Mouse (Mus musculus): ENCODE data around the gene Abca12. TPM values are rescaled to one million over a fixed set of nuclear protein-coding genes. Genes with fewer than 3 reads are reported as not detected.

The Abca12 gene
- total RNA-seq, 1 experiment from 2014 or later = not detected

DNA sequence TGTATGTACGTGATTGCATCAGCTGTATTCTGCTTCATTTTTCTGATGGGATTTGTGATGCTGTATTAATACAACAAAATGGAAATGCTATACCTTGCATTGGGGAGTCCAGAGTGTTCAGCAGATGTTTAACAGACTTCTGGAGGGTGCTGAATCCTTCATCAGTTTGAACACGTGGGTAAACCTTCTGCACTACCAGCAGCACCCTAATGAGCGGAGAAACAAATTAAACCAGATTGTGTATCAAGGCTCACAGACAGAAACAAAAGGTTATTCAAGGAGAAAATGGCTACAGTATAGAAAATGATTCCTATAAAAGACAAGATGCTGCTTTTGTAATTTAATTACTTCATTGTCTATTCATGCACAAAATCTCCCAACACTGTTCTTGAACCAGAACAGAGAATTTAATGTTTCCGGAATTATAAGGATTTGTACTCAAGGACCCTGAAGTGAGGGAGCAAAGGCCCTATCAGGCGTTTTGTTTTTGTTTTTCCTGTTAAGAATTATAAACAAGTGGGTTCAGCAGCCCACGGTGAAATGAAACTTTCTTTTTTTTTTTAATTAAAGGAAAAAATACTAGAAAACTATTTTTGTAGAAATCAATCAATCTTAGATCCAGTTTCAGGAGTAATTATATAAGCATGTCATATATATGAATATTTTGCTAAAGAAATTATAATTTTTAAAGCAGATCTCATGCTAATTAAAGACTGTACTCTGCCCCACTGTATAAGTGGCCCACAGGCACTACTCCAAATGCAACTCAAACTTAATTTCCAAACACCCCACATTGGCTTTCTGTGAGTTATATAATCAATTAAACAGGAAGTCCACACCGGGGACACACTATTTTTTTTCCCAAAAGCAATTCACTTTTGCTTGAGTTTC is 73.1 kb downstream of the Abca12 start:
- no peak for ATAC-seq (replicated peaks; ENCODE audit: low read depth, poor library complexity, severe bottlenecking)

DNA sequence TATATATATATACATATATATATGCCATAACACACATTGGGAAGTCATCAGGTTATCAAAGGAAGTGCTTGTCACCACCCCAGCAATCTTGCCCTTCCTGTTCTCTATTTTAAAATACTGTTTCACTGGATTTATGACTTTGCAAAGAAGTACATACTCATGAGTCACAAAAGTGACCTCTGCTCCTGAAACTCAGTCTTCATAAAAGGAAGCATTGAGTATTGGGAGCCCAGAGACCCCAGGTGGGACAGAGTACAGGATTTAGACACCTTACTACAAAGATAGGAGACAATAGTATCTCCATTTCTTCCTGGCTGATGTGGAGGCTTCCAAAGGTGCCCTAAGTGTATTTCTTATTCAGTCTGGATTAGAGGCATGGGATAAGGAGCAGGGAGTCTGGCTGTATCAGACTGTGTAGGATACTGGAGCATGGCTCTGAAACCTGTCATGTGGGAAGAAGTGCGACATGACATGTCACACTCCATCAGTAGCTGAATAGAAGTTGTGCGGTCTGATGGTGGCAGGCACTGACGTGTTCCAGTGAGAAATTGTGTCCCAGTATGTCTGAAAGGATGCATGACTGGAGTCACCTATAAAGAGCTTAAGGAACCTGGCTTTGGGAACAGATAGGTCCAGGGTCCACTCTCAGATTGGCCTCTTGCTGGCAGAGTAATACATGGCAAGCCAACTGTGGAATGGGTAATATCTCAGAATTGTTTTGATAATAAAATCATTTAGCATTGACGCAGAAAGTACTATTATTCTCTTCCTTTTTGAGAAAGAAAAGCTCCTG is 76.0 kb downstream of the Abca12 start:
- no peak for ATAC-seq (replicated peaks; ENCODE audit: low read depth, poor library complexity, severe bottlenecking)

DNA sequence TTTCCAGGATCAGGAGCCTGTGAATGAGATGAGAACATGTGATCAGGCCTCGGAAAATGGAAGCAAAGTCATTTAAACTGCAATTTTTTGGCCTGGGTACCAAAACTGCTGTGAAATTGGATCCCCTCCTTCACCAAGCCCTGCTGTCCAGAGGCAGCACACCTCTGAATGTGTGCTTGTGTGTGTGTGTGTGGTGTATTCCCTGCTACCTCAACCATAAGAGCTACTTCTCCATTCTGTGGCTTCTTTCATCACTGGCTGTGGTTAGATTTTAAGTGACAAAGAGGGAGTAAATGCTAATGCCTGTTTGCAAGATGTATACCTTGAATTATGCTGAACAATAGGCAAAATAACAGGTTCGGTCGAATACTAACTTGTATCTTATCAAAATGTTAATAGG is 84.4 kb downstream of the Abca12 start:
- peak; percentile 60; the same call in 1 of the 2 replicates for ATAC-seq (replicated peaks; ENCODE audit: low read depth, poor library complexity, severe bottlenecking)

DNA sequence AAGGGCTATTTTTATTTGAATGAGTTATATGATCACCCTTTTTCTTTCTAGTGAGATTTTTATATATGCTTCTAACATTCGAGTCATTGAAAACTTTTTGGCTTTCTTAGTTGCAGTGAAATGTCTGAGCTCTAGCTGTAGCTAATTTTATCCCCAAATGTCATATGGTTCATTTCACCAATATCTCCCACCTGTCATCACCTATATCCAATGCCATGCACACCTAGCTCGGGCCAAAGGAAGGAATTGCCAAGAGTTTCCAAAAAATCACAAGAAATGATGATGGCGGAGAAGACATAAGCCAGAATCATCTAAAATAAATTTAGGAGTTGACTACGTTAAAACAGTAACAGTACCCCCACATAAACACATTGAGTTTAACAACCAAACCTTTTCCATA is 102.5 kb downstream of the Abca12 start:
- ATAC-seq (replicated peaks; ENCODE audit: low read depth, poor library complexity, severe bottlenecking) = no peak

DNA sequence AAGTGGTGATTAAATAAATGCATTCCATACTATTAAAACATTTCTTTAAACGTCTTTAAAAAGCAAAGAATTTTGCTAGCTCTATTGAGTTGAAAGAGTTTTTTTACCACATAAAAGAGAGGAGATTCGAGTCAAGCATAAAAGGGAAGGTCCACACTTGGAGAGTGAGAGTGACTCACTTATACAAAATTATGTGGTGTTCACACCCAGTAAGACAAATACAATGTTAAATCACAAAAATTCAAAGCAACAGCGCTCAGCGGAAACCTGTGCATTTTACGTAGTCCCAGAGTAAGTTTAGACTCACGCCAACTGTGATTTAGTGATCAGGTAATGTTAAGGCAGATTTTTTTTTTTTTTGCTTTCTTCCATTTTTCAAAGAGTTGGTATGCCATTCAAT is 104.1 kb downstream of the Abca12 start:
- no peak for ATAC-seq (replicated peaks; ENCODE audit: low read depth, poor library complexity, severe bottlenecking)

DNA sequence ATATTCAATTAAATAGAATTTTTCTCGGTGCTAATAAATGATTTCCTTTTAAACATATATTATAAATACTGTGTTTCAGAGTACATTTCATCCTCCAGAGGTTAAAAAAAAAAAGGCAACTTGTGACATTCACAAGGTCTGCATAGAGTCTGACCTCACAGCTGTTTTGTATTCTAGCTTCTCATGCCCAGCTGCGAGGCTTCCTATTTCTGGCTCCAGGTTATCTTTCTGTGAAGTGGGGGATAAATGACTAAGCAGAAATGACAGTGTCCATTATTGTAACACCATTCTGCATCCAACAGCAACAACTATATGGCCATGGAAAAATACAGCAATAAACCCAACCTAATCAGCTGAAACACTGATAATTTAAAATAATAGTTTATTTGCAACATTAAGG is 107.3 kb downstream of the Abca12 start:
- no peak for ATAC-seq (replicated peaks; ENCODE audit: low read depth, poor library complexity, severe bottlenecking)

DNA sequence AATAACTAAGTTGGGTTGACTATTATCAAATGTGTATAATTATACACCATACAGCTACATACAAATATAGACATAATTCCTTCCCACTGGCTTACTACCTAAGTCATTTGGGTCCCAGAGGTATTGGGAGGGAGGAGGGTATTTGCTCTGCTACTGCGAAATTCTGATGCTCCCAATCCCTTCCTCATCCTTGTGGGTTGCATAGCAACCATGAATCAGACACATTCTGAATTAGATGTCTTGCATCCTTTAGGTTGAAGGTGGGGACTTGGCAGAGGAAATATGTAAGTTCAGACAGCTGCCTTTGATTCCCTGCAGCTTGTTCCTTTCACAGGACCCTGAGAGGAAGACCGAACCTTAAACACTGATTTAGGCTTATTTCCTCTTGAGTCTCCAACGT is 108.5 kb downstream of the Abca12 start:
- no peak for ATAC-seq (replicated peaks; ENCODE audit: low read depth, poor library complexity, severe bottlenecking)

DNA sequence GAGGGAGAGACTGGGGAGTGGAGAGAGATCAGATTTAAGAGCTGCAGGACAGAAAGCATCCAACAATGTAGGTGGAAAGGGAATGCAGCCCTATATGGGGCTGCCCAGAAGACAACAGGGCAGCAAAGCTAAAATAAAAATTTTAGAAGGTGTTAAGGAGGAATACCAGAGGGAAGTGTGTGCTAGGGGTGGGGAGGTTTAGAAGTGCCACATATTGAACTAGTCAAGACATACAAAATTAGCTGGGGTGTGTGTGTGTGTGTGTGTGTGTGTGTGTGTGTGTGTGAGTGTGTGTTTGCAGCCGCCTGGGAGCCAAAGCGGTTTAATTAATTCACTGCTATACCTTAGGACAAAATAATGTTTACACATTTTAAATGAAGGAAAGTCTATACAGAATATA is 110.1 kb downstream of the Abca12 start:
- no peak for ATAC-seq (replicated peaks; ENCODE audit: low read depth, poor library complexity, severe bottlenecking)

DNA sequence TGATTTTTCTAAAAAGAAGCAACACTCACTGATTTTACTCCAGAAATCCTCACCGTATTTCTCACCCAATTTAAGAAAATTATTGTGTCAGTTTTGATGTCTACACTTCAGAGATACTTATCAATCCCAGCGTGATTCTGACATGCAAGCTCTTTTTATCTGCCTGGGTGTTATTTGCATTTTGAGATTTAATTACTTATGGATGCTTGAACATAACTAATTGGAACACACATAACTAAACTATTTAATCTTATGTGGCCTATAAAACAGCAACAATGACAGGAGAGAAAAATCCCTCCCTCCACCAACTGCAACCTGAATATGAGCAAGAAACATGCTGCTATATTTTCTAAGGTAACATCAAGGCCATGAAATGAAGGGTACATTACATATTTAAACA is 117.7 kb downstream of the Abca12 start:
- ATAC-seq (replicated peaks; ENCODE audit: low read depth, poor library complexity, severe bottlenecking) = no peak

DNA sequence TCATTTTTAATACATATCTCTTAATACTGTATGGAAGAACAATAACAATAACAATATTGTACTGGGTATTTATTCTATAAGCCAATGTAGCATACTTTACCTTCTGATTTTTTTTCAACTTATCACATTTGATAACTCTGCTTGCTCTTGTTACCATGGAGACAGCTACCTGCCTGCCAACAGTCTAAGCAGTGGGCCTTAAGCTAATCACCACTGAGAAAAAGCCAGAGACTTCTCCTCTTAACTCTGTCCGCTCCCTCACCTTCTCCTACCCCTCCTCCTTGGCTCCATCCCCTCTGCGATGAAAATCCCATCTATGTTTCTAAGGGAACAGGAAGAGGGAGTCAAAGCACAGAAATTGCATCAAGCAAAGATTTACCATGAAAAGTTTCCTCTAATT is 118.1 kb downstream of the Abca12 start:
- ATAC-seq (replicated peaks; ENCODE audit: low read depth, poor library complexity, severe bottlenecking) = no peak

DNA sequence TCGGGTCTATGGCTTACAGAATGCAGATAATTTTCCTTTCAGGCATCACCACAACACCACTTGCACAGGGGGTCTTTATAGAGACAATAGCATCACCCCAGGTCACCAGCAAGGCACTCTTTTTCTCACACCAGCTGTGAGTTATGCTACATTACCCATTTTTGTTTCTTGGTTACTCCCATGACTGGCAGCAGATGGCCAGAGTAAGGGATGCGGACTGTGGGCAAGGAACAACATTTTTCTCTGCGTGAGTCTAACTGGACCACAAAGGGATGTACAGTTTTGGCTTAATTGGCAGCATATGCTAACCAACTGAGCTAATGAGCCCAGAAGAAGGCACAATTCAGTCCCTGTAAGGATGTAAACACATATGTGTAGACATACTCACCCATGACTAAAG is 122.8 kb downstream of the Abca12 start:
- no peak for ATAC-seq (replicated peaks; ENCODE audit: low read depth, poor library complexity, severe bottlenecking)

DNA sequence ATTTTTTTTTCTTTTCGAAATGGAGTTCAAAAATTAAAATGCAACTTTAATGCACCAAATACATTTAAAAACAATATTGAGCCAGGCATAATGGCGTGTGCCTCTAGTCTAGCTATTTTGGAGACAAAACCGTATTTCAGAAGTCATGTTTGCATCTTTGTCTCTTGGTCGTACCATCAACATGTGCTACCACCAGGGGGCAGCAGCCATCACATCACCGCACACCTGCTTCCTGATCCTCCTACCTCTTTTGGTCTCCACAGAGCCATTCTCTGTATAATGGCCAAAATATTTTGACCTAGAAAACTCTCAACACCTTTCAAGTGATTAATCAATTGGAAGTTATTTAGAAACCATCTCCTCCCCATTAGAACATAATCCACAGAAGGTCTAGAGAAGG is 125.2 kb downstream of the Abca12 start:
- ATAC-seq (replicated peaks; ENCODE audit: low read depth, poor library complexity, severe bottlenecking) = peak; percentile 89

DNA sequence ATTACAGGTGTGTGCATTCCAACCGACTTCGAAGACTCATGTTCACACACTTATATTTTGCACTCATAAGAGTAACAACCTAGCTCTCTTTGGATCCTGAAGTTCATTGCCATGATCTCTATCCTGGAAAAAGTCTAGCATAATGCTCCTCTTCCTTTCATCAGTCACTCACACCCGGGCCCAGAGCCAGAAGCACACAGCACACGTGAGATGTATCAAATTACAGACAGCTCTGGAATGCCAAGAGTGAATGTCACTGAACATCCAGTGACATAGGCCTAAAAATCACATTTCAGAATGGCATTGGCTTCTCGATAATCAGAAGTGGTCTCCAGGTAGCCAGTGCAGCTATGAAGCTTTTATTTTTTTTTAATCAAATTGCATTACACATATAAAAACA is 137.8 kb downstream of the Abca12 start:
- no peak for ATAC-seq (replicated peaks; ENCODE audit: low read depth, poor library complexity, severe bottlenecking)

DNA sequence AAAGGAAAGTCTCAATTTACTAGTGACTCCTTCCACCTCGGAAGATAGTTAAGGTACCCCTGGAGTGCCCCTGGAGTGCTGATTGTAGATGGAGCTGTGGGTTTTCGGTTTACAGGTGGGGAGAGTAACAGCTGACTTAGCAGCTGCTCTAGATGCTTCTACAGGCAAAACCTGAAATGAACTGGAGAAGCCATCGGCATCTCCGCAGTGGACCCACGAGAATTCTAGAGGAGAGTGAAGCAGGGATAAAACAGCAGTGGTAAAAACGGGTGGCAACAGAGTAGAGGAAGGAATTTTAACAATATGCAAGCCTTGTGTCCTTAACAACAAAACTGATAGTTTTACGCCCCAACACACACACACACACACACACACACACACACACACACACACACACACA is 142.2 kb downstream of the Abca12 start:
- no peak for ATAC-seq (replicated peaks; ENCODE audit: low read depth, poor library complexity, severe bottlenecking)

DNA sequence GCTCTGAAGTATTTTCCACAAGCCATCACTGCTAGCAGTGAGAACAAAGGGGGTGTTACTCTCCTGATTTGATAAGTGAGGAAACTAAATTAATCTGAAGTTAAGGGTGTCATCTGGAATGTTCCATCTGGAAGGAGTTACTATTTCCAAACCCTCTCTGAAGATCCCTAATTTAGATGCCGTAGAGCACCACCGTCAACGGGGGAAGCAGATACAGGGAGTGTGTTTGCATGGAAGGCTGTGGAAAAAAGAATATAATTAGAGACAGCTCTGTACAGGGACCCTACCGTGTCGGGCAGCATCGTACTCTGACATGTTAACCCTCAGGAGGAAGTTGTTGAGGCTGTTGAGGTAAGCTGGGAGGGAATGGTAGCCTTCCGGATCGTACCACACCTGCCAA is 142.6 kb downstream of the Abca12 start:
- ATAC-seq (replicated peaks; ENCODE audit: low read depth, poor library complexity, severe bottlenecking) = no peak

DNA sequence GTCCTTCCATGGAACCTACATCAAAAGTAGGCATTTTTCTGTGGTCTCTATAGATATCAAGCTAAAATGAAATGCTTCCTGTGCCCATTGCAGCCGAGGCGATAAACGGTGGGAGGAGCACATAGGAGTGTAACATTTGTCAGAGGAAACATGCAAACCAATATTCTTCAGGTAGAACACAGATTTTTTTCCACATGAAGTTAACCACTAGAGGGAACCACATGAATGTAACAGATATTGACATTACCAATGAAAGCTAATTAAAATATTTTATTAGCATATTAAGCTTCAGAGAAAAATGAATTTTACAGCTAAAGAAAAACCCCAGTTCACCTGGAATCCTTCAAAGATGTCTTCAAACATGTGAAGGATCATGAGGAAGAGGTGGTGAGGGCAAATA is 144.6 kb downstream of the Abca12 start:
- ATAC-seq (replicated peaks; ENCODE audit: low read depth, poor library complexity, severe bottlenecking) = no peak

DNA sequence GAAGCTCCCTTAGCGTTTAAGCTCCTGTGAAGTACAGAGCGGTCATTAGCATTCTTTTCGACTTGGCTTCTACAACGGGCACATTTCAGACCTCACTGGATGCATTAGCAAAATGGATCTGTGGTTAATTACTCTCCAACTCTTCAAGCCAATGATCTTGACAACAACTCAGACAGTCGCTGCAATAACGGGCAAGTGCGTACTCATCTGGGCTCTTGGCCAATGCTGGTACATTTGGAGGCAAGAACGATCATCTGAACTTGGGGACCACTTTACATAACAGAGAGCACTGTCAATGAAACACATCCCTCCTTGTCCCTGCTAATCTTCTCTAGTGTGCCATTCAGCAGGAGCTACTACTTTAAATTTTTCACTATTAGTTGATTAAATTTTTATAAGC is 148.1 kb downstream of the Abca12 start:
- ATAC-seq (replicated peaks; ENCODE audit: low read depth, poor library complexity, severe bottlenecking) = no peak

DNA sequence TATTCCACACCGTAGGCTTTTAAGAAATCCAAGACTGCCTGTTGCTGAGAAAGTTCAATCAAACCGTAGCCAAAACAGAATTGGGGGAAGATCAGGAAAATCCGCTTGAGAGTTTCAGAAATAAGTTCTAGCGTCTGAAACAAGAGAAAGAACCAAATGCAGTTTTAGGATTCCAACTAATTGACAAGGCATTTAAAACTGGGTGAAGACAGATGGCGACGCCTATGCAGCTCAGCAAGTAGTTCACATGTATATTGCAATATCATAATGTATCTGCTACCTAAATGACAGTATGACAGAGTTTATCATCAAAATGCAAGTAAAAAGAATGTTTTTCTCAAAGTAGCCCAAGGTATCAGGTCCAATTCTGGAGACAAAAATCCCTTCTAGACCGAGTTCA is 151.2 kb downstream of the Abca12 start:
- no peak for ATAC-seq (replicated peaks; ENCODE audit: low read depth, poor library complexity, severe bottlenecking)

DNA sequence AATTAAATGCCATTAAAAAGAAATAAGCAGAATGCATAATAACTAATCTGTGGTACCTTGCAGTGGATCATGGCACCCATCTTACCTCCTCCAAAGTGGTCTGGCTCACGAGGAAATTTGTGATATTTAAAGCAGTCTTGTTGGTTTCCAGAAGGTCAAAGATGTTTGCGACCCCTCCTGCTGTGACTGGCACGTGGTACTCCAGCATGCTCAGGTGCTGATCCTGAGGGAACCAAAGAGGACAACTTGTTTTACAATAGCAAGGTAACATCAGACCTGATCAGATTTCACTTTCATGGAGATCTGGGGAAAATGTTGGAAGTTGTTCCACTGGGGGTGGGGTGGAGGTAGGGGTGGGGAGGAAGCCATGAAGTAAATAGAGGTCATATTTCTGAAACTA is 170.1 kb downstream of the Abca12 start:
- no peak for ATAC-seq (replicated peaks; ENCODE audit: low read depth, poor library complexity, severe bottlenecking)

DNA sequence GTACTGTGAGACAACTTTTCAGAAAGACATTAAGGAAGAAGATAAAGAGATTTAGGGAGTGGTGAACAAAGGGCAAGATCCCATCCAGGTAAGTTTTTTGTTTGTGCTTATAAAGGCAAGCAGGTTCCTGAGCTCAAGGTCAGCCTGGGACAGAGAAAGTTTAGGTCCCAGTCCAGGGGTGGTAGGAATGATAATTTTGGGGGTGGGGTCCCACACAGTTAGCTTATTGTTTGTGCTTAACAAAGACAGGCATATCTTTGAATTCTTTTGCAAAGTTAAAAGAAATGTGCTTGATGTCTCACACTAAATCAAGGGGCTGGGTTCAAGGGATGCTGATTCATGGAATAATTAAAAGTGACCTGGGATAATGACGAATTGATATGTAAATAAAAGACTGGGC is 173.3 kb downstream of the Abca12 start:
- no peak for ATAC-seq (replicated peaks; ENCODE audit: low read depth, poor library complexity, severe bottlenecking)

DNA sequence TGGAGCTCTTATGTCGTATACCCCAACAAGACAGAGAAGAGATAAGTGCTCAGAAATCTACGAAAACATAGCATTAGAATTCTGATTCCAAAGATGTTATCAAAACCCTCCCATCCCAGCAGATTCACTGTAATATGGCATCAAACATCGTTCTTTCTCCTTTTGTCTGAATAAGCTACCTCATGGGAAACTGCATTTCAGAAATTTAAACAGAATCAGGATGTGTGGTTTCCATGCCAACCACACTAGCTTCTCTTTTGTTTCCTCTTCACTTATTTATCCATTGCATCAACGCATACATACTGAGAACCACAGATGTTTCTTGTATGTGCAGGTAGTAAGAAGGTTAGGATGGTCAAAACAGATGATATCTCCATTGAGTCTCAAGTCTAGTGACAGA is 175.1 kb downstream of the Abca12 start:
- no peak for ATAC-seq (replicated peaks; ENCODE audit: low read depth, poor library complexity, severe bottlenecking)
